Mouse (Mus musculus): ENCODE data around the gene Ric8b. TPM values are rescaled to one million over a fixed set of nuclear protein-coding genes. Genes with fewer than 3 reads are reported as not detected.
A peak's percentile ranks its signal among the peaks of the same experiment; 100 is the strongest.

Ric8b gene
- total RNA-seq, 2 experiments from 2014 or later: 63.5 to 65.4 TPM

DNA sequence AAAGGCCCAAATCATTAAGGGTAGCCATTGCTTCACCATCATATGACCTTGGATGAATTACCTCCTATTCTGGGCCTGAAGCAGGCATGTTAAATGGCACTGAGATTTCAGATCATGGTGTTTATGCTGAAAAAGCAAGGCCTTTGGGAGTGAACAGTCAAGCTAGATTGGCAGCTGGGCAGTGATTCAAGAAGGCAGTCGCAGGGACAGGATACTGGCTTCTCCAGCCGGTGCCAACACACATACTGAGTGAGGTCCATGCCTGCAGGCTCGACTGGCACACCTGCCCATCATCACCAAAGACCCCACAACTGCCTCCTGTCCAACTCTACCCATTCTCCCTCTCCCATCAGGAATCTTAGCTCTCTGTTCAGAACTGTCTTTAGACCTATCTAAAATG lies 8.9 kb upstream of the Ric8b start:
- DNase-seq (ENCODE audit: low spot score in 2 of 2): no peak

DNA sequence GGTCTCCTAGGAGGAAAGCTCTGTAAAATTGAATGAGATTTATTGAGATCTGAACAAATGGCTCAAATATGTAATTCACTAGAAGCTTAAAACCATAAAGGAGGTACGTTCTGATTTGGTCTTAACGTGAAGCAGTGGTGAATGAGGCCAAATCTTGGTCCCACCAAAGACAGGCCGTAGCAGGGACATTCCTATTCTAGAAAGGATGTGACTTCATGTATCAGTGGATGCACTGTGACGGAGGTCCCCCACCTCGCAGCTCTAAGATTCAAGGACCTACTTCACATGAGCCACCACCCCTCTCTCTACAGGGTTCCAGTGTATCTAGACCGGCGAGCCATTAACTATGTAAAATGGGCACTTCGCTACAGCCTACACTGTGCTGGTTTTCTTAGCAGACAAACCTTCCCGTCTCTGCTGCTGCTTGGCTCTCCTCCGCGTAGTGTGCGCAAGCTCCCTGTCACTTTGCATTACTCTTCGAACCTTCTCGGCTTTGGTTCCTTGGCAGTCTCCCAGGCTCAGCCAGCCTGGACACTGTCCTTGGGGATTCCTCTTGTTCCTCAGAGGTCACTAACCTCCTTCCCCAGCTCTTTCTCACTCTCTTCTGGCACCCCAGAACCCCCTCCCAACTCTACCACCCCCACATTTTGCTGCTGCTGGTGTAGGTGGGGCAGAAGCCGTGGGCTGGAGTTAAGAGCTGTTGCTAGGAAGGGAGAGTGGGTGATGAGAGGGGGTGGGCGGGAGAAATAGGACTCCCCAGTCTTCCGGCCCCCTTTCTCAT lies 8.2 kb upstream of the Ric8b start:
- DNase-seq (ENCODE audit: low spot score in 2 of 2): peak; percentile 48 to 65

DNA sequence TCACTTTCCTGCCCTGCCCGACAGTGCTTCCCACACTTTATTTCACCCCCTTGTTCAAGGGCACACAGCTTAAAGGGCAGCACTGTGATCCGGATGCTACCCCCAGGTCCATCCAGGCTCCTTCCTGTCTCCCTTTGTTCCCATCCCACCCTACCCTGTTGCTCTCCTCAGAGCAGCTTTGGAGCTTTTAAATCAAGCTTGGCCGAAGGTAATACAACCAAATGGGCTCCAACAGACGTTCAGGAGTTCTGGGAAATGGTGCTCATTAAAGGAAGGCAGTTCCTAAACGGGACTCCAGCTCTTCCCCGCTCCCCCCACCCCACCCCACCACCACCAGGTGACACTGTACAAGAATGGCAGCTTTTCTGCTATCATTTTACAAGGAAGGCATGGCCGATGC lies 7.2 kb upstream of the Ric8b start:
- DNase-seq (ENCODE audit: low spot score in 2 of 2): no peak

DNA sequence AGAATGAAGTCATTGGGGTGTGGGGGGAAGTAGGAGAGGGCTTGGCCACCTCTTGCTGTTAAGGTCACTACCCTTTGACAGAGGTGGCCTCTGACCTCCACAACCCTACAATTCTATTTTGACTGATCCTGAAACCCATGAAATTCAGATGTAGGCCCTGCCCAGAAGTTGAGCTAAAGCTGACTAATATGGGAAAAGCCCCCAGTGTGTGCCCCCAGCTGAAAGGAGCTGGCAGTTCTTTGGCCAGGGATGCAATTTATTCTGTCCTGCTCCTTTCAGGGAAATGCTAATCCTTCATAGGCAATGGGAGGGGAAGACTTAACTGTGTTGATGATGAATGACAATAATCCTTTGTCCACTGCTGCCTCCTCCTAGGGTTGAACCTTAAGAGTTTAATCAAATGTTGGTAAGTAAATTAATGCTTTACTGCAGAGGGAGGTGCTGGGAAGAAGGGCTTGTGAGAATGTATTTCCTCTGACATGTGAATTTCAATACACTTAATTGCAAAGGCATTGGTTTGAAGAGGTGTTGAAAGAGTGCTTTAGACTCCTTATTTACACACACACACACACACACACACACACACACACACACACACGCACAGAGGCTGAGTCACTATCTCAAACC lies 6.5 kb upstream of the Ric8b start:
- DNase-seq (ENCODE audit: low spot score in 2 of 2): no peak

DNA sequence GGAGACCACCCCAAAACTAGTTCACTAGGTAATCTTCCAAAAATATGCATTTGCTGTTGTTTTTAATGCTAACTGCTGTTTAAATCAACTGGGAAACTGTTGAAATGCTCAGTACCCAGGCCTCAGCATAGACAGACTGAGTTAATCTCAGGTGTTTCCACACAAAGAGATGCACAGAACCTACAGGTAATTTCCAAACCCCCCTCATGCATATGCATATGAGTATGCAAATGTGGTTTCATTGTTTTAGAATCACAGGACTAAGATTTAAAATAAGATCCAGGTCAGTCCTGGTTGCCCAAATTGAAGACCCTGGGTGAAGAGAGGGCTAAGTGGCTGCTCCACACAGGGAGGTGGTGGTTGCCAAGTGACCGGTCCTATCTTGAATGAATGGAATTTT lies 4.3 kb upstream of the Ric8b start:
- DNase-seq (ENCODE audit: low spot score in 2 of 2): no peak

DNA sequence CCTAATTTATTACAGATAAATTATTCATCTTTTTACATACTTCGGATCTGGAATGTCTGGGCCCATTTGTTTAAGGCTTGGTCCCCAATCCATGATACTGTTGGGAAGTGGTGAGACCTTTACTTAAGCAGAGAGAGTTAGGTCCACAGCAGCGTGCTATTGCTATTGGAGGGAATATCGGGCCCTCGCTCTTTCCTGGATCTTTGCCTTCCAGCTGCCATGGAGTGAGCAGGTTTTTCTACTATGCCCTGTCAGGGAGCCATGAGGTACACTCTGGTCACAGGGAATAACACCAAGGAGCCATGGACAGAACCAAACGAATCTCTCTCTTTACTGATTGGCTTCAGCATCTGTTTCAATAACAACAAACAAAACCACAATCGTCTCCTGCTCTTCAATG lies 1.9 kb upstream of the Ric8b start:
- DNase-seq (ENCODE audit: low spot score in 2 of 2): no peak

DNA sequence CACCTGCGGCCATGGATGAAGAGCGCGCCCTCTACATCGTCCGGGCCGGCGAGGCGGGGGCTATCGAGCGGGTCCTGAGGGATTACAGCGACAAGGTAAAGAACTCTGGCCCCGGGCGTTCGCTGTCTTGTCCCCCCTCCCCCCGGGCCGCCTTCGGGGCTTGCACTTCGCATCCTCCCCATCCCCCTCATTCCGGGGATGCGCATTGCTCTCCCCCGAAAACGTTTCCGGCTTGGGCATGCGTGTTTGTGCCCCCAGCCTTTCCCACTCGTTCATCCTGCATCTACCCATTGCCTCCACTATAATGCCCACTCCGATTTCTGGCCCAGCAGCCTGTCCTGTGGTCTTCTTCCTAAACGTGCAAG lies 297 bp downstream of the Ric8b start:
- DNase-seq (ENCODE audit: low spot score in 2 of 2): peak; percentile 34 to 48

DNA sequence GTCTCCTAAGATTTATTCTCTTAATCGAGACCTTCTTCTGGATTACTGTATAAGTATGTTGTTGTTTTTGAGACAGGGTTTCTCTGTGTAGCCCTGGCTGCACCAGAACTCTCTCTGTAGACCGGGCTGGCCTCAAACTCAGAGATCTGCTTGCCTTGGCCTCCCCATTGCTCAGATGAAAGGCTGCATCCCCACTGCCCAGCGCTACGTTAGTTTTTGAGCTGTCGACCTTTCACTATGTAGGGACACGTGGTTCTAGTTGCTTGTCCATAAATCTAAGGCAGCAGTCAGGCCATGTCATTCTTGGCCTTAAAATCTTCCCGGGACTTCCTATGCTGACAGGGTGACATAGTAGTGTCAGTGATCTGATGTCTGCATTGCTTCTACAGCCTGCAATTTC lies 8.9 kb downstream of the Ric8b start:
- no peak for DNase-seq (ENCODE audit: low spot score in 2 of 2)

DNA sequence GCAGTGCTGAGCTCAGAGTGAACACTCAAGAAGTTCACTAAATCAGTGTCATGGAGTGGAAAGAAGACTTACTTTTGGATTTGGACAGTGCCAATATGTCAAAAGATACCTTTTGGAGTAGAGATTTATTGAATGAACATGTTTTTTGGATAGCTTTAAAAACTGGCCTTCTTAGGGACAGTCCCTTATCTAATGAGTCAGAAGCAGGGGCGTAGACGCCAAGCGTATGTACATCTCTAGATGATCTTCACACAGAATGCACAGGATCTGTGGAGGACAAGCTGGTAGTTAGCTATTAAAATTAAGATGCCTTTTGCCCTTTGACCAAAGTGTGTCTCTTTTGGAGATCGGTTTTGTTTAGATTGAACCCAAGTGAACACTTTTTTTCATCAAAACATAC lies 9.5 kb downstream of the Ric8b start:
- no peak for DNase-seq (ENCODE audit: low spot score in 2 of 2)

DNA sequence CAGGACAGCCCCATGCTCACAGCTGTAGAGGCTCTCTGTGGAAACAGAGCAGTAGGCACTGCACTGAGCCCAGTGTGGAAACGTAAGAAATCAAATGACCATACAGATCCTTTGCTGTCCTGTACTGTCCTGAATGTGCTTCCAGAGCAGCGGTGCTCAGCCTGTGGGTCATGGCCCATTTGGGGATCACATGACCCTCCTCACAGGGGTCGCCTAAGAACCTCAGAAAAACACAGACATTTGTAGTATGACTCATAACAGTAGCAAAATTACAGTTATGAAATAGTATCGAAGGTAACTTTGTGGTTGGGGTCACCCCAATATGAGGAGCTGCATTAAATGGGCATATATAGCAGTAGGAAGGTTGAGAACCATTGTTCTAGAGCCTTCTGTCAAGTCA lies 11.0 kb downstream of the Ric8b start:
- DNase-seq (ENCODE audit: low spot score in 2 of 2): no peak

DNA sequence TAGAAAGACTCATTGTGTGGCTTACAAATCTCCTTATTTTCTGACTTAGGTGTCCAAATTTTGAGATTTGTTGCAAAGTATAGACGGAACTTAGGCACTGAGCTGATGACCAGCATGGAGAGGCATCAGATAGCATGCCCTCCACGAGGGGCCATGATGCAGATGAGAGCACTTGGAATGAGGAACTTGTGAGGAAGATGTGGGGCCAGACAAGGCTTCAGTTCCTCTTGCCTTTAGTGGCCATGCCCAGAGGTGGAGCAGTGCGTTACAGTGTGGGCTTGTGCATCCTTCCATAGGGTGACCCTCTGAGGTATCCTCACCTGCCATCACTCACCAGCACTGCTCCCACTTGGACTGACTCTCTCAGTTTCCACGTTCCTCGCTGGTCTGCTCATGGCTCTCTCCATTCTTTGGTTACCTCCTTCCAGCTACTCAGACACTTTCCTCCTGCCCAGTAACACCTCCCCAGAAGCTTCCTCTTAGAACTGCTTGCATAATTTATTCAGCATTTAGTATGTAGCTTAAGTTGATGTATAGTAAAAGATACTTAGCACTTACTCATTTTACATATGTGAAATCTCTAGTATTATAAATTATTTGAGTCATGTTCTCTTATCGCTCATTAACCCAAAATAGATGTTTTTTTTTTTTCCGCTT lies 18.3 kb downstream of the Ric8b start:
- DNase-seq (ENCODE audit: low spot score in 2 of 2): no peak

DNA sequence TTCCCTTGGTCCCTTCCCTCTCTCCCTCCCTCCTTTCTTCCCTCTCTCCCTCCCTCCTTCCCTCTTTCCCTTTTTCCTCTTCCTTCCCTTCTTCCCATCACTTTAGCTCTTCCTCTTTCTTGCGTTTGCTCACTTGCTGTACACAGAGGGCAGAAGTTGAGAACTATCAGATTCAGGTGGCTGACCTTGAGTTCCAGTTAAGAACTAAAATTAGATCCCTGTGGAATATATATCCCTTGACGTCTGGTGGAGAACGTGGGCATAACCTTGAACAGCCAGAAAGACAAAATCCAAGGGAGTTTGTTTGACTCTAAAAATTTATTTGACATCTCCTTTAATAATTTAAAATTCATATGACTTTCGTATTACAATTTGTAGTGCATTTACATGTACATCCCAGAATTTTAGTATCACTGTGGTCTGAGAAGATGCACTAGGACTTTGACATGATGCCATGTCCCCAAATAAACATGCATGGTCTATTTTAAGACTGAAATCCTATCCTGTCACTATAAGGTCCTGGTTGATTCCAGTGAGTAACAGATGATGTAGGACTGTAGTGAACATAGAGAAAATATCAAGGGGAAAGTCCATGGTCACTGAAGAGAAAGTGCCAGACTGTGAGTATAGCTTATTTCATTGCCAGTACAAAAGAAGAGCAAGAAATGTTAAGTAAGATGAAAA lies 19.6 kb downstream of the Ric8b start:
- no peak for DNase-seq (ENCODE audit: low spot score in 2 of 2)

DNA sequence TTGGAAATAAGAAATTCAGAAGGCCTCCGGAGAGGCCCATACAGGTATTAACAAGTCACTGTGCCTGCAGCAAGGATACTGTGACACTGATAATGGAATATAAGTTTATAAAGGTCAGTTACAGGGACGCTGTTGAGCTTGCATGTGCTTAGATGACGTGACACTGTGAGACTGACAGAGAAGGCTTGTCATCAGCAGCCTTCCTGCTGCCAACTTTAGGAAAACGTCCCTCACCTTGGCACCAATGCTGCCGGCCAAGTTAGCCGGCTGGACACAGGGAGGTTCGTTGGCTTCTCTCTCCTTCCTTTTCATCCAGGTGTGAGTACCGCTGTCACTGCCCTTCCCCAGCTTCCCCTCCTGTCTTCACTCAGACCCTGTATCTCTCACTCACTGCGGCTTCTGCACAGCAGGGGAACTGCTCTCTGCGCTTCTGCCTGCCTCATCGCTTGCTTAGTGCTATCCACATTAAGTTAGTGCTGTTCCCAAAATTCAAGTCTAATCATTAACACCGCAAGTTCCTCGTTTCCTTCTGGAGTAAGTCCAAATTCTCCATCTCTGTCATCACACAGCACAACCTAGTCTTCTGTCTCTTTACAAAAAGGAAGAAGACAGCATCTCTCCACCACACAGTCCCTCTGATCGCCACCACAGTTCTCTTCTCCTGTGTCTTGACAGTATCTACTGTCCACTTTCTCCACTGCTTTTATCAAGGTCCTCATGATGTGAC lies 20.8 kb downstream of the Ric8b start:
- no peak for DNase-seq (ENCODE audit: low spot score in 2 of 2)

DNA sequence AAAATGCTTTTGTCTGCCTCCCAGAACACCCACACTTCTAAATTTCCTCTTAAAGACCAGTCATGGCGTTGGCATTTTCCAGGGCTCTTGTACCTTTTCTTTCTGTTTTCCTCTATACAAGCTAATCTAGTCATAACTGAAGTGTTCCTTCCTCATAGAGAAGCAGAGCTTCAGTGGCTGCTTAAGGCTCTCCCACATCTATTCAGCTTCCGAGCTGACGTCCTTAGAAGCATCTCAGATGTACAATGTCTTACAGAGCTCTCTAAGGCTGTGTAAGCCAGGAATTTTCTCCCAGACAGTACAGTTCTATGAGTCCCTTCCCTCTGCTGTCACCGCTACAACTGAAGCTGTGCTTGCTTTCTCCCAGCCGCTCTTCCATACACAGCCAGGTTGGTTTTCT lies 21.5 kb downstream of the Ric8b start:
- DNase-seq (ENCODE audit: low spot score in 2 of 2): no peak

DNA sequence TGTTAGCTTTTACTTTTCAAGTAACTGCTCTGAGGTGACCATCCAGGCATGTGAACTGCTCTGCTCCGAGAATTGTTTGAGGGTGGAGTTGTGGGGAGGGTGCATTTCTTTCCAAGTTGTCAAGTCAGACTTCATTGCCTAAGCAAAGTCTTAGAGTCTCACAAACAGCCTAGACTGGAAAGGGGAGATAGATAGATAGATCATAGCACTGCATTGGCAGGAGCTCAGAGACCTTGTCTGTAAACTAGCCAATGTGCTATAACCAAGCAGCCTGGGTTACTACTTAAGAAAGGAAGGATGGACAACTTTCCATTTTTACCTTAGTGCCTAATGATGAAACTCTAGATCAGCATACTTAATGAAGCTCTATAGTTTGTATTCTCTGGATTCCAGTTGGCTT lies 22.9 kb downstream of the Ric8b start:
- no peak for DNase-seq (ENCODE audit: low spot score in 2 of 2)

DNA sequence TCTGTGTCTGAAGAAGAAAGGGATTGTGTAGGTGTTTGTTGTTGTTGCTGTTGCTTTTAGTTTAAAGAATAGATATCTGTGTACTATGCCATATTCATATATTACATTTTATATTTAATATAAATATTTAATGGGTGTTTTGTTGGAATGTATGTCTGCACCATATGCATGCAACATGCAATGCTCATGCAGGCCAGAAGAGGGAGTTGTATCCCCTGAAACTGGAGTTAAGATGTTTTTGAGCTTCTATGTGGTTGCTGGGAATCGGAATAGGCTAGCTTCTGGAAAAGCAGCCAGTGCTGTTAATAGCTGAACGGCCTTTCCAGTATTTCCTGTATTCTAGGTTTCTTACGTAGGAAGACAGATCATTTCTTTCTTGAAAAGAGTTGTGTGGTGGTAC lies 28.3 kb downstream of the Ric8b start:
- DNase-seq (ENCODE audit: low spot score in 2 of 2): no peak

DNA sequence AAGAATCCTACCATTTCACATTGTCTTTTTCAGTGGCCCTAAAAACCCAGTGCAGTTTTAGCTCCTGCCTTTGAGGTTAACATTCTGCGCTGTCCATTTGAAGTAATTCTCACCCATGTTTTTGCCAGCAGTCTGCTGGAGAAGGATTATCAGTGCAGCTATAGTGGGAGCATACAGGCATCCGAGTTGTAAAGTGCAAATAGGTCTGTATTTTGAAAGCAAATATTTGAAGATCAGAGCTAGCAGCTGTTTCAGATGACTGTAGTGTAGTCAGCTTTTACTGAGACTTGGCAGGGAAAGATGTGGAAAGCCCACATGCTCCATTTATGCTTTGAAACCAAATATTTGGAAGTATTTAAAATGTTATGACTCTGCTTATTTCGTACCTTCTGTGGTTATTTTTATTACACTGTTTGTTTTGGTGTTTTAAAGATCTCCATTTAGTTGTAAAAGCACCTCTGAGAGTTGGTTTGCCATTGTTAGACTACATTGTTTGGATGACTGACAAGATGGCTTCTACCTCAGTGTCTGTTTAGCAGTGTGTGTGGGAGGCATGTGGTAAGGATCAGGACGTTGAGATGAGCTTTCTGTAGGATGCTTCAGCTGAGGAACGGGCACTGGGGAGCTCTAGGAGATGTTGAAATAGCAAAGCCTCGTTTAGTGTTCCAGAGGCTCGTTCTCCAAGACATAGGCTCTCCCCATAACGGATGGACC lies 31.7 kb downstream of the Ric8b start:
- peak in 1 of 2 experiments; percentile 30 for DNase-seq (ENCODE audit: low spot score in 2 of 2)

DNA sequence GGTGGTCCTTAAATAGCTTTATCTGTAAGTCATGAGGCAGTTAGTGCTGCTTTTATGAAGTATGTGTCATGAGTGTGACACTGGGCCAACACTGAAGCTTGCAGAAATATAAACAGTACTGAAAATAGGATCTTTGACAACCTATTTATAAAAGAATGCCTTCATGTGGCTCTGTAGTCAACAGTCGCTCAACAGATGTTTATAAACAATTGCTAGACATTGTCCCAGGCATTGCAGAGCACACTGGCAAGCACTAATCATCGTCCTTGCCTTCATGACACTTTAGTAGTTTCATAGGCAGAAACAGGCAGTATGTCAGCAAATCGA lies 32.2 kb downstream of the Ric8b start:
- DNase-seq (ENCODE audit: low spot score in 2 of 2): no peak

DNA sequence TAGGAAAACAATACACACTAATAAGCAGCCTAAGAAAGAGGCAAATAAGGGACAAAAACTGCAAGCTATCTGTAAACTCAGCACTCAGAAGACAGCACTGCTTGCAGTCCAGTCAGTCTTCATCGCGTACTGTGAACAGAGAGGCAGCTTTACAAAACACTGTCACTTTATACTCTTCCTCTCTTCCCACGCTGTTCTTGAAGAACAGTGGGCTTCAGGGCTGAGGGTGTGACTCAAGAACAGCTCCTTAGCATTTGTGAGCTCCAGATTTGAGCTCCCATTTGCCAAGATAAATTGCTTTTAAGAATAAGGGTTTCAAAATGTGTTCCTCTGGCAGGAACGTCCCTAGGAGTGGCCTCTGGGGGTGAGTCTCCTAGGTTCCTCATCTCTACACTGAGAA lies 33.0 kb downstream of the Ric8b start:
- DNase-seq (ENCODE audit: low spot score in 2 of 2): peak in 1 of 2 experiments; percentile 11

DNA sequence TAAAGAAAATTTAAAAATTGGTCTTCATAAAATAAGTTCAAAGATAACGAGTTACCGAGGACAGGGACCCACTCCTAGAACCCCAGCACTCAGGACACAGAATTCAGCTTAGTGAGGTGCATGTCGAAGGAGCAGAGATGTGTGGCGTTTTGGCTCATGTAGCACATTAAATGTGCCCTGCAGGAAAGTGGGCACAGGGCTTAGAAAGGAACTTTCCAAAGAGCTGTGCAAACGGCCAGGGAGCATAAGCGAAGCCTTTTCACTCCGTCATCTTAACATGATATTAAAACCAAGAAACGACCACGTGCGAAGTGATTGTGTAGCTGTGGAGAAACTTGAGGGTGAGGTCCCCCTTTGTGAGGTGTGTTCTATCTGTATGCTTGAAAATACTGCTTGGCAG lies 36.8 kb downstream of the Ric8b start:
- no peak for DNase-seq (ENCODE audit: low spot score in 2 of 2)

DNA sequence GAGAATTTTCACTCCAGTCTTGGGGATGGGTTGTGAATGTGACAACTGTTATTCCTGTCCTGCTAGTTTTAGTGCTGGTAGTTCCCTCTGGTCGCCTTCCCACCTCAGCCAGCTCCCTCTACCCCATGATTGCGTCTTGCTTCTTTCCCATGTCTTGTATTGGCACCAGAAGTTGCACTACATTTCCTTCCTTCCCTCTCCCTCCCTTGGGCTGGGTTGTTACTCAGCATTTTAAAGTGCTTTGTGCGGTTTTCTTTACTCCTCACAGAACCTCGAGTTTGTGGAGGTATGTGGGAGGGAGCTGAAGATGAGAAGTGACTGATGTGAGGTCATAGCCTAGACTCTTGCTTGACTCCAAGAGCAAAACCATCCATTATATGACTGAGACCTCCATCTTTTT lies 38.8 kb downstream of the Ric8b start:
- DNase-seq (ENCODE audit: low spot score in 2 of 2): no peak
